Mouse (Mus musculus) forelimb bud, embryonic 11.5 days (tissue): ENCODE measurements around the gene Adat3.
A peak's percentile ranks its signal among the peaks of the same experiment; 100 is the strongest.
"Not testable (repeated sequence)": the region's sequence is repeated elsewhere in the genome, so short reads cannot be mapped to it uniquely, and the experiment has no call there.

ENCODE experiments used
- DNase-seq: peaks from one replicate; pipeline ENCODE4 v3.0.0-alpha.2; 2012; ENCODE audit warnings: low read depth, low spot score

The Adat3 gene

GRCm38 (mm10) chr10:80578131-80578750, 24.4 kb upstream of the Adat3 start:
- DNase-seq = peak; percentile 83

GRCm38 (mm10) chr10:80578911-80579310, 23.8 kb upstream of the Adat3 start:
- DNase-seq = peak; percentile 67

- no peak for DNase-seq
Observed at GRCm38 (mm10) chr10:80583047-80583446, 19.6 kb upstream of the Adat3 start.

GRCm38 (mm10) chr10:80584045-80584488, 18.6 kb upstream of the Adat3 start:
- DNase-seq = no peak

- no peak for DNase-seq
Observed at GRCm38 (mm10) chr10:80584642-80585552, 17.8 kb upstream of the Adat3 start.

- no peak for DNase-seq
Observed at GRCm38 (mm10) chr10:80585581-80585980, 17.1 kb upstream of the Adat3 start.

- no peak for DNase-seq
Observed at GRCm38 (mm10) chr10:80586407-80587304, 16.0 kb upstream of the Adat3 start.

- no peak for DNase-seq
Observed at GRCm38 (mm10) chr10:80587305-80587657, 15.4 kb upstream of the Adat3 start.

- DNase-seq = no peak
Observed at GRCm38 (mm10) chr10:80589127-80589878, 13.4 kb upstream of the Adat3 start.

GRCm38 (mm10) chr10:80589879-80590854, 12.5 kb upstream of the Adat3 start, which contains the start of gene Abhd17a:
TSS of gene Abhd17a (minus strand) at chr10:80590341.
- DNase-seq = peak; percentile 99

- DNase-seq = no peak
Observed at GRCm38 (mm10) chr10:80596318-80596717, 6.4 kb upstream of the Adat3 start.

- no peak for DNase-seq
Observed at GRCm38 (mm10) chr10:80603364-80603763, 684 bp downstream of the Adat3 start.

- no peak for DNase-seq
Observed at GRCm38 (mm10) chr10:80604001-80604509, 1.4 kb downstream of the Adat3 start.

GRCm38 (mm10) chr10:80604988-80605387, 2.3 kb downstream of the Adat3 start:
- no peak for DNase-seq

- not testable (repeated sequence) for DNase-seq
Observed at GRCm38 (mm10) chr10:80605721-80606120, 3.0 kb downstream of the Adat3 start, which contains the start of gene Gm49322. TSS of gene Gm49322 (plus strand) at chr10:80606021.

- no peak for DNase-seq
Observed at GRCm38 (mm10) chr10:80606306-80606705, 3.6 kb downstream of the Adat3 start.

GRCm38 (mm10) chr10:80606737-80607350, 4.2 kb downstream of the Adat3 start:
- DNase-seq = no peak

- no peak for DNase-seq
Observed at GRCm38 (mm10) chr10:80608435-80608834, 5.8 kb downstream of the Adat3 start.
